Comparison of ENCODE assay signal across 8 mouse cellular contexts in genomic region chr13:69611398-69612174, GRCm38 (mm10). TPM values are rescaled to one million over a fixed set of nuclear protein-coding genes. Genes with fewer than 3 reads are reported as not detected.
DNase-seq lines count a peak whose midpoint lies in the region; ATAC-seq and TF ChIP-seq lines count a peak whose summit lies in the region.

Srd5a1 (minus strand) TSS chr13:69611442.

- H3K27me3 ChIP-seq in heart, embryonic 12.5 days (replicated peaks) = peaks cover 10% of the 10 kb centered on the region
- H3K27me3 ChIP-seq in kidney, postnatal 0 days (ENCODE audit: insufficient read depth, low read length) = no peaks in the 10 kb centered on the region
- no peaks in the 10 kb centered on the region for H3K27me3 ChIP-seq in liver, embryonic 11.5 days (replicated peaks; ENCODE audit: control insufficient read depth, insufficient read depth, low read length)
- no peaks in the 10 kb centered on the region for H3K27me3 ChIP-seq in stomach, embryonic 14.5 days (ENCODE audit: control insufficient read depth, insufficient read depth, low read length)

- H3K9ac ChIP-seq in heart, embryonic 12.5 days = peak within 1 kb of the TSS; percentile 94
- peak within 1 kb of the TSS; percentile 90 for H3K9ac ChIP-seq in kidney, postnatal 0 days (ENCODE audit: low read depth, low read length)
- peak within 1 kb of the TSS; percentile 92 for H3K9ac ChIP-seq in liver, embryonic 11.5 days (ENCODE audit: low read depth, low read length)
- peak within 1 kb of the TSS; percentile 69 for H3K9ac ChIP-seq in stomach, embryonic 14.5 days (replicated peaks; ENCODE audit: low read depth, low read length)

- TF ChIP-seq CTCF in kidney, postnatal 0 days (IDR thresholded peaks at IDR 0.05; ENCODE audit: low read depth) = no peak

- peak; percentile 92 for ATAC-seq in erythroid progenitor cell, adult 5-6 weeks (replicated peaks; ENCODE audit: low FRiP score, poor library complexity, severe bottlenecking)
- ATAC-seq in heart, embryonic 12.5 days (ENCODE audit: insufficient number of reproducible peaks, low FRiP score) = peak; percentile 99
- ATAC-seq in kidney, postnatal 0 days (replicated peaks; ENCODE audit: low FRiP score, low read depth) = peak; percentile 99
- peak; percentile 99 for ATAC-seq in liver, embryonic 11.5 days (replicated peaks; ENCODE audit: low FRiP score)
- ATAC-seq in stomach, embryonic 14.5 days (ENCODE audit: insufficient number of reproducible peaks, insufficient read depth, low FRiP score, low read depth) = peak; percentile 99

- peaks cover 25% of the 10 kb centered on the region for H3K4me1 ChIP-seq in heart, embryonic 12.5 days (replicated peaks)
- H3K4me1 ChIP-seq in kidney, postnatal 0 days (replicated peaks; ENCODE audit: insufficient read depth, low read length) = peaks cover 6% of the 10 kb centered on the region; the same call in 1 of the 2 replicates
- peaks cover 3% of the 10 kb centered on the region for H3K4me1 ChIP-seq in liver, embryonic 11.5 days (replicated peaks; ENCODE audit: control insufficient read depth, insufficient read depth, low read length)
- H3K4me1 ChIP-seq in stomach, embryonic 14.5 days (ENCODE audit: control insufficient read depth, insufficient read depth, low read length) = peaks cover 5% of the 10 kb centered on the region; the same call in 1 of the 2 replicates

- under 1% methylated on average over 69 of the region's 69 CpGs for WGBS in heart, embryonic 12.5 days
- WGBS in kidney, postnatal 0 days = under 1% methylated on average over 67 of the region's 69 CpGs
- WGBS in liver, embryonic 11.5 days = under 1% methylated on average over 68 of the region's 69 CpGs
- under 1% methylated on average over 69 of the region's 69 CpGs for WGBS in stomach, embryonic 14.5 days

- peak within 1 kb of the TSS; percentile 98 for H3K4me2 ChIP-seq in heart, embryonic 12.5 days
- peak within 1 kb of the TSS; percentile 91 for H3K4me2 ChIP-seq in kidney, postnatal 0 days (ENCODE audit: low read length)
- peak within 1 kb of the TSS; percentile 99 for H3K4me2 ChIP-seq in liver, embryonic 11.5 days
- H3K4me2 ChIP-seq in stomach, embryonic 14.5 days (replicated peaks; ENCODE audit: low read depth, low read length) = peak within 1 kb of the TSS; percentile 72

- peak; percentile 100 for DNase-seq in CD4-positive helper T cell, adult 2 months (ENCODE audit: low read depth, low spot score)
- peak; percentile 98 for DNase-seq in brain, embryonic 18.5 days (ENCODE audit: low read depth, low spot score)
- DNase-seq in kidney, postnatal 0 days (ENCODE audit: low spot score) = peak; percentile 100
- peak; percentile 98 for DNase-seq in liver, embryonic 11.5 days (ENCODE audit: low spot score)
- DNase-seq in naive thymus-derived CD4-positive, alpha-beta T cell, adult 2 months (ENCODE audit: low read depth) = peak; percentile 100

- H3K27ac ChIP-seq in heart, embryonic 12.5 days (ENCODE audit: poor library complexity, severe bottlenecking) = no peak within 1 kb of the TSS; the same call in 1 of the 2 replicates
- H3K27ac ChIP-seq in kidney, postnatal 0 days = peak within 1 kb of the TSS; percentile 50; the same call in 1 of the 2 replicates
- peak within 1 kb of the TSS; percentile 9 for H3K27ac ChIP-seq in liver, embryonic 11.5 days (ENCODE audit: low read depth, low read length)
- peak within 1 kb of the TSS; percentile 48; the same call in 1 of the 2 replicates for H3K27ac ChIP-seq in stomach, embryonic 14.5 days (ENCODE audit: low read length)

- H3K36me3 ChIP-seq in heart, embryonic 12.5 days = peaks cover 33% of the 10 kb centered on the region
- peaks cover 14% of the 10 kb centered on the region for H3K36me3 ChIP-seq in kidney, postnatal 0 days (ENCODE audit: insufficient read depth, low read length)
- peaks cover 20% of the 10 kb centered on the region for H3K36me3 ChIP-seq in liver, embryonic 11.5 days (ENCODE audit: control insufficient read depth, insufficient read depth, low read length)
- peaks cover 28% of the 10 kb centered on the region for H3K36me3 ChIP-seq in stomach, embryonic 14.5 days (ENCODE audit: control insufficient read depth, insufficient read depth, low read length)

- H3K9me3 ChIP-seq in heart, embryonic 12.5 days (replicated peaks) = no peaks in the 10 kb centered on the region
- H3K9me3 ChIP-seq in kidney, postnatal 0 days (replicated peaks; ENCODE audit: low read length) = no peaks in the 10 kb centered on the region
- no peaks in the 10 kb centered on the region for H3K9me3 ChIP-seq in liver, embryonic 11.5 days (ENCODE audit: control insufficient read depth, low read length)
- no peaks in the 10 kb centered on the region for H3K9me3 ChIP-seq in stomach, embryonic 14.5 days (ENCODE audit: control insufficient read depth, low read depth, low read length)

- peak within 1 kb of the TSS; percentile 99 for H3K4me3 ChIP-seq in heart, embryonic 12.5 days
- peak within 1 kb of the TSS; percentile 88 for H3K4me3 ChIP-seq in kidney, postnatal 0 days (replicated peaks; ENCODE audit: low read depth, low read length)
- H3K4me3 ChIP-seq in liver, embryonic 11.5 days (ENCODE audit: low read depth, low read length) = peak within 1 kb of the TSS; percentile 86
- peak within 1 kb of the TSS; percentile 97 for H3K4me3 ChIP-seq in stomach, embryonic 14.5 days (ENCODE audit: low read depth, low read length)

RNA-seq across cellular contexts. Expression of gene Srd5a1, which starts in this region (rescaled TPM):
- total RNA-seq in erythroid progenitor cell, adult 5-6 weeks (2015; ENCODE audit: low replicate concordance) = 2.1 and 2.2 TPM in 2 replicates
- total RNA-seq in erythroid progenitor cell, adult 5-6 weeks (2017; ENCODE audit: low replicate concordance) = not detected in 2 replicates
- 7.2 and 8.1 TPM in 2 replicates for polyA plus RNA-seq in heart, embryonic 12.5 days (2016; fragmentation: Nextera tagmentation; extraction: Ambion mirVana)
- polyA plus RNA-seq in kidney, postnatal 0 days (2015; fragmentation: Nextera tagmentation; extraction: Ambion mirVana) = 28.7 and 31.9 TPM in 2 replicates
- 9.9 and 10.3 TPM in 2 replicates for polyA plus RNA-seq in liver, embryonic 11.5 days (2014; fragmentation: Nextera tagmentation; extraction: Ambion mirVana)
- polyA plus RNA-seq in stomach, embryonic 14.5 days (2014; fragmentation: Nextera tagmentation; extraction: Ambion mirVana) = 35.3 and 36.0 TPM in 2 replicates
